Mouse (Mus musculus) forebrain, embryonic 15.5 days (tissue): ENCODE measurements at regions not wholly inside any gene's neighbourhood (a gene's known extent, or its start where the extent isn't known, plus 50 kb on each side); places are given as distances from the start of the nearest gene placed in this dataset.

Experiments
- ATAC-seq: fragments of 200-750 bp; cut with Nextera tagmentation; replicated peaks from 2 replicates; pipeline ENCODE4 v1.8.0; 2017; ENCODE audit warnings: mild to moderate bottlenecking, moderate TSS enrichment, moderate library complexity
- H3K27ac ChIP-seq: fragments of 300-500 bp; sonication (generic); replicated peaks from 2 replicates; pipeline ENCODE4 v1.5.1; 2015; ENCODE audit warnings: mild to moderate bottlenecking, inconsistent platforms
- H3K27me3 ChIP-seq: fragments of 300-500 bp; sonication (generic); 2 replicates; pipeline ENCODE4 v1.6.1; 2015; ENCODE audit warnings: inconsistent platforms
- H3K36me3 ChIP-seq: fragments of 300-500 bp; sonication (generic); 2 replicates; pipeline ENCODE4 v1.6.1; 2015; ENCODE audit warnings: mild to moderate bottlenecking, inconsistent platforms
- H3K4me1 ChIP-seq: fragments of 300-500 bp; sonication (generic); 2 replicates; pipeline ENCODE4 v1.6.1; 2015; ENCODE audit warnings: inconsistent platforms
- H3K4me2 ChIP-seq: fragments of 300-500 bp; sonication (generic); replicated peaks from 2 replicates; pipeline ENCODE4 v1.6.1; 2015; ENCODE audit warnings: mild to moderate bottlenecking, inconsistent platforms
- H3K4me3 ChIP-seq: fragments of 300-500 bp; sonication (generic); 2 replicates; pipeline ENCODE4 v1.5.1; 2015; ENCODE audit warnings: mild to moderate bottlenecking, inconsistent platforms
- H3K9ac ChIP-seq: fragments of 300-500 bp; sonication (generic); replicated peaks from 2 replicates; pipeline ENCODE4 v1.6.1; 2015; ENCODE audit warnings: mild to moderate bottlenecking, inconsistent platforms
- H3K9me3 ChIP-seq: fragments of 300-500 bp; sonication (generic); 2 replicates; pipeline ENCODE4 v1.6.1; 2016; ENCODE audit warnings: inconsistent platforms
- WGBS: fragments of 180-500 bp; shearing (Covaris S2); methylation state at CpG from one replicate; pipeline ENCODE4 v1.1.7; 2015; ENCODE audit warnings: mixed read lengths; 5-methylcytosine and 5-hydroxymethylcytosine counted together

DNA sequence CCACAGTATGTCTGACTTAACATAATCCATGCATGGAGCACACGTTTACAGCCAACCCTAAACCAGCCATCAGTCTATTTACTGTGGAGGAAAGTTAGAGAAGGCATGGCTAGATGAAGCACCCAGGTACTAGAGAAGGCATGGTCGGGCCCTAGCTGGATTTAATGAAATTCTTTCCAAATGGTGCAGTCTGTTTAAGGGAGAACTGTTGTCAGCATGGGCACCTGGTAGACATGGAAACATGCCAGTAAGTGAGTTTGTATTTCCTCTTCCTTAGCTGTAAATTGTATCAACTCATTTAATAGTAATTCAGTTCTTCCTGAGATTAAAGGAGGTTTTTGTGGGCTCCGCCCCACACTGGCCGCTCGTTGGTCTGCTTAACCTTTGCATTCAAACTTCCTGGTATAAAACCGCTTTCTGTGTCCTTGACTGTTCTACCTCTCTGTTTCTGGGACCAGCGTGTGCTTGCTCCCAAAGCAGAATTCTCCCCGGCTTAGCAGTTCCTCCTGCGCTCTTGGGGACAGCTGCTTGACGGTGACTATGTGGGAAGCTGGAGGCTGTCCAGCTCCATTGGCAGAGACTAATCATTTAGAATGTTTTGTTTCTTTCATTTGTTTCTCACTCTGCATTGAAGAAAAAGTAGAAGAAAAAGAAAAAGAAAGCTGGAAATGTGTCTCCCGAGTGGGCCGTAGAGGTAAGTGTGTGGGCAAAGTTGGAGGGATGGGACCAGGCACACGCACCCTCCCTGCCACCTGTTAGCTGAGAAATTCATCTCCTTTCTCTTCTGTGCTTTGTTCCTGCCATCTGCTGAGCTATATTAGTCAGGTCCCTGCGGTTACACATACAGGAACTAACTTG is 96.0 kb upstream of the St6galnac5 start:
- peaks cover 14% of the 10 kb centered on the region for H3K4me1 ChIP-seq
- peak; percentile 46 for ATAC-seq
- WGBS = 40% methylated on average over 14 of the region's 14 CpGs
- no peak overlapping the region for H3K9ac ChIP-seq
- H3K4me3 ChIP-seq = no peak overlapping the region
- H3K36me3 ChIP-seq = no peaks in the 10 kb centered on the region
- H3K9me3 ChIP-seq = no peaks in the 10 kb centered on the region
- H3K27me3 ChIP-seq = 0 out of 2 replicates have a peak, but pooled peaks cover 2% of the 10 kb centered on the region
- H3K27ac ChIP-seq = peak overlapping the region; percentile 25; the same call in 1 of the 2 replicates
- no peak overlapping the region for H3K4me2 ChIP-seq

DNA sequence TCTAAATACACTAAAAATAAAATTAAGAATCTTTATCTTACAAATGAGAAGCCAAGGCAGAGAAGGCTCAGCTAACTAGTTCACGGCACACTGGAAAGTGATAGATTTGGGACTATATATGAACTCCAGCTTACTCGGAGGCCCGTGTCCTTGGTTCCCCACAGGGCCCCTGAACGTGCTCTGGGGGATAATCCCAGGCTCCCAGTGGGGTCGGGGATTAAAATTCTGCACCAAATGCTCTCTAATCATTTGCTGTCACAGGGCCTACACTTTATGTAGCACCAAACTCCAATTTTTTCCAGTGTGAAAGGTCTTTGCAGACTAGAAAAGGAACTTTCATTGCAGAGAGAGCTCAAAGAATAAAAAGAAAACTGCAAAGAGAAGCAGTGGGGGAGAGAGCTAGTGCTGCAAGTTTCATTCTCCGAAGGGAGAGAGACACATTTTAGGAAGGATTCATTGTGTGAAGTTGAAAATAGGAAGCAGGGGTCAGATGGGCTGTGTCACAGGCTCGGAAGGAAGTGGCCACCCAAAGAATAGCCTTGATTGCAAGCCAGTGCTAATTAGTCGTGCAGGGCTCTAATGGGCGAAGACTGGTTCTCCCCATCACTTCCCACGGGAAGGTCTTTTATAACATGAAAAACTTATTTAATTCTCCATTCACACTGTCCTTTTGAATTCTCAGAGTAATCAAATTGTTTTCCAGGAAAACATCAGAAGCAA is 90.3 kb upstream of the St6galnac5 start:
- no peak overlapping the region for H3K4me3 ChIP-seq
- H3K4me2 ChIP-seq = no peak overlapping the region
- ATAC-seq = peak; percentile 69; the same call in 1 of the 2 replicates
- no peaks in the 10 kb centered on the region for H3K27me3 ChIP-seq
- 7% methylated on average over 10 of the region's 10 CpGs for WGBS
- no peaks in the 10 kb centered on the region for H3K36me3 ChIP-seq
- 0 out of 2 replicates have a peak, but pooled peaks cover 2% of the 10 kb centered on the region for H3K4me1 ChIP-seq
- 0 out of 2 replicates have a peak overlapping the region, but pooled peaks have one; percentile 8 for H3K27ac ChIP-seq
- H3K9me3 ChIP-seq = no peaks in the 10 kb centered on the region
- no peak overlapping the region for H3K9ac ChIP-seq

DNA sequence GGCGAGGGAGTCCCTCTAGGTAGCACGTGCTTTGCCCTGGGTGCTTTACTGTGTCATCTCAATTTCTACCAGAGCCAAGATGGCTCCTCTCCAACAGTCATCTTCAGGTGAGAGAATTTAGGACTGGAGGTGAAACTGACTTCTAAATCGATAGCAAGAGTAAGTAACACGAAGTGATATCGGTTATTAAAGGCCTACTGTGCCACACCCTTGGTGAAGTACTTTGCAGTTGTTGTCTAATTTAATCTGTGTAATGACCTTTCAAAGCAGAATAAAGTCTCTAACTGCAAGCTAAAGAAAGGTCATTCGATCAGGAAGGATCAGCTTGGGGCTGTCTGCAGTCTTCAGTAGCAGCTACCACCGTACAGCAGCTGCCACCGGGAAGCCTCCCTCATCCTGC is 89.5 kb upstream of the St6galnac5 start:
- no peak for ATAC-seq
- Histone ChIP-seq H3K36me3 (no peaks in the 10 kb centered on the region), H3K4me3 (no peak overlapping the region), H3K4me2 (no peak overlapping the region), H3K9ac (no peak overlapping the region), H3K4me1 (0 out of 2 replicates have a peak, but pooled peaks cover 2% of the 10 kb centered on the region), H3K9me3 (no peaks in the 10 kb centered on the region), H3K27ac (peak overlapping the region; percentile 44; the same call in 1 of the 2 replicates), H3K27me3 (no peaks in the 10 kb centered on the region)
- 85% methylated on average over 8 of the region's 8 CpGs for WGBS

DNA sequence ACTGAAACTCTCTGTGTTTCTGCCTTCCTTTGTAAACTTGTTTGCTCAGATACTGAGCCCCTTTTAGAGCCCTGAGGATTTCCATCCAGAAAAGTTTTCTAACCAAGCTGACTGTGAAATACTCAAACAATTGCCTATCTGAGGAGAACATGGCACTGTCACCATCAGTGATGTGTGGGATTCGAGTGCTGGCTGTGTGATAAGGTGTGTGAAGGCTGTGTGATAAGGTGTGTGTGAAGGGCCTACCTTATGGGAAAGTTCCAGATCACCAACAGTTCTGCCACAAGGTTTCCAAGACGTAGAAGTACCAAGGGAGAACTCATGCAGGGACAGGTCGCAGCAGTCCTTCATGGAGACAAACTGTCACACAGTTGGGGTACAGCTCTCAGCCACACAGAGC is 89.1 kb upstream of the St6galnac5 start:
- ATAC-seq = no peak
- no peaks in the 10 kb centered on the region for H3K36me3 ChIP-seq
- H3K9me3 ChIP-seq = no peaks in the 10 kb centered on the region
- H3K9ac ChIP-seq = no peak overlapping the region
- no peak overlapping the region for H3K4me2 ChIP-seq
- H3K27me3 ChIP-seq = no peaks in the 10 kb centered on the region
- no peak overlapping the region for H3K4me3 ChIP-seq
- 95% methylated on average over 3 of the region's 3 CpGs for WGBS
- no peak overlapping the region for H3K27ac ChIP-seq
- H3K4me1 ChIP-seq = 0 out of 2 replicates have a peak, but pooled peaks cover 2% of the 10 kb centered on the region

DNA sequence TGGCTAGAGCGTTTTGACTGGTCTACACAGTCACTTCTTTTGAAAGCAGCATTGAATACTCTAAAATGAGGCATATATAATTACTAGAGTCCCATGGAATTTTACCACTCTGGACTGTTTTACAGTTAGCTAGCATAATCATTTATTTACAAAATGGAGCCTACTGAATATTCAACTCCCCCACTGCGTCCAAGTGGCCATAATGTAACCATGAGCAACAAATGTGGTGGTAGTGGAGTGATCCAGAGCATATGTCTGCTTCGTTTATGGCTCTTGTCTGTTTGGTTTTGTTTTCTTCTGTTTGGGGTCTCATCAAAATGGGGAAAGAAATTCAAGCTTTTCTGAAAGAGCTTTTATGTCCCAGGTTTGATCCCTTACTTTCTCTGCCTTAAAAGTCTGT is 83.8 kb upstream of the St6galnac5 start:
- H3K27ac ChIP-seq = no peak overlapping the region
- no peaks in the 10 kb centered on the region for H3K36me3 ChIP-seq
- H3K9ac ChIP-seq = no peak overlapping the region
- no peak overlapping the region for H3K4me3 ChIP-seq
- ATAC-seq = no peak
- no peaks in the 10 kb centered on the region for H3K9me3 ChIP-seq
- WGBS = 68% methylated on average over 3 of the region's 3 CpGs
- H3K4me1 ChIP-seq = no peaks in the 10 kb centered on the region
- H3K27me3 ChIP-seq = no peaks in the 10 kb centered on the region
- no peak overlapping the region for H3K4me2 ChIP-seq

DNA sequence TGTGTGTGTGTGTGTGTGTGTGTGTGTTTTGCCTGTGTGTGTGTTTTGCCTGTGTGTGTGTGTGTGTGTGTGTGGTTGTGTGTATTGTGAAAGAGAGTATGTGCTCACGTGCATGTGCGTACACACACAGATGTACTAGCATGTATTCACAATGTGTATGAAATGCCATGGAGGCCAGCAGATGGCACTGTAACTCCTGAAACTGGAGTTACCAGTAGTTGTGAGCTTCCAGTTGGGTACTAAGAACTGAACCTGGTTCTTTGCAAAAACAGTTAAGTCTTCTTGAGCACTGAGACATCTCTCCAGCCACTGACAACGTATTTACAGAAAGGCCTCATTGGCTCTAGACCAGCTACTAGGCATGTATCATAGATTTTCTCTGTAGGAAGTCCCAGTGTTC is 71.1 kb upstream of the St6galnac5 start:
- H3K36me3 ChIP-seq = no peaks in the 10 kb centered on the region
- no peak for ATAC-seq
- WGBS = 94% methylated on average over 3 of the region's 3 CpGs

DNA sequence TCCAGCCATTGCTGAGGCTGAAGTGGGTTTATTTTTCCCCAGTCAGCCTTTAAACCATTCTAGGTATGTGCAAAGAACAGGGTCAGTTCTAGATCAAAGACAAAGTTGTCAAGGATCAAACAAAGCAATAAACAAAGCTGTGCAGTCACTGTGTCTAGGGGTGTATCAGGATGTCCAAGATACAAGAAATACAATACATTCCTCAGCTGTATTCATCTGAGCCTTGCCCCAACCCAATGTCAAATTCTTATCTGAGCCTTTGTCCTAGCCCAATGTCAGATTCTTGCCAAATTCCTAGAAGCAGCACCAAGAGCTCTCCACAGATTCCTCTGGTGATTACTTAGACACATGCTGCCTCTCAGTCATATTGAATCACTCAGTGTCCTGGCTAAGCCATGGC is 69.5 kb upstream of the St6galnac5 start:
- H3K9ac ChIP-seq = no peak overlapping the region
- no peak for ATAC-seq
- no peak overlapping the region for H3K4me2 ChIP-seq
- H3K27me3 ChIP-seq = no peaks in the 10 kb centered on the region
- no peaks in the 10 kb centered on the region for H3K36me3 ChIP-seq
- H3K4me1 ChIP-seq = no peaks in the 10 kb centered on the region
- no peak overlapping the region for H3K4me3 ChIP-seq
- H3K9me3 ChIP-seq = no peaks in the 10 kb centered on the region
- no peak overlapping the region for H3K27ac ChIP-seq

More for the DNA sequence above, 71.1 kb upstream of the St6galnac5 start:
- Histone ChIP-seq H3K4me2 (no peak overlapping the region), H3K4me1 (no peaks in the 10 kb centered on the region), H3K27me3 (no peaks in the 10 kb centered on the region), H3K9ac (no peak overlapping the region), H3K4me3 (no peak overlapping the region), H3K27ac (no peak overlapping the region), H3K9me3 (no peaks in the 10 kb centered on the region)

DNA sequence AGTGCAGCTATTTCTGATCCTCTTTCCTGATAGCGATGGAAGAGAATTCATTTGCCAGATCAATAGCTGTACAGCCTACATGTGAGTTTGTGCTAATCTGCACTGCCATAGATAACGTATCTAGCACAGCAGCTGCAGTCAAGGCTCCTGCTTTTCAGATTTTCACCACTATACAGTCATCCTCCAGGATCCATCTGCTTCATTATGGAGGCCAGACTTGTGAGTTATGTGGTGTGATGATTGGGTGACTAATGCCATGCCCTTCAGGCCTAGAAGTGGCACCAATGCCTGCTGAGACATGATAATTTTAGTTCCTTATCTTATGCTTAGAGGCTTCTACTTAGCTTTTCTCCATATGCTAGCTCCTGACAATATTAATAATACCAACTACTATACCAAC is 63.3 kb upstream of the St6galnac5 start:
- Histone ChIP-seq H3K27me3 (no peaks in the 10 kb centered on the region), H3K27ac (no peak overlapping the region), H3K4me1 (no peaks in the 10 kb centered on the region), H3K9me3 (no peaks in the 10 kb centered on the region), H3K4me3 (no peak overlapping the region), H3K36me3 (no peaks in the 10 kb centered on the region), H3K4me2 (no peak overlapping the region), H3K9ac (no peak overlapping the region)
- WGBS = 91% methylated on average over 2 of the region's 2 CpGs
- ATAC-seq = no peak

DNA sequence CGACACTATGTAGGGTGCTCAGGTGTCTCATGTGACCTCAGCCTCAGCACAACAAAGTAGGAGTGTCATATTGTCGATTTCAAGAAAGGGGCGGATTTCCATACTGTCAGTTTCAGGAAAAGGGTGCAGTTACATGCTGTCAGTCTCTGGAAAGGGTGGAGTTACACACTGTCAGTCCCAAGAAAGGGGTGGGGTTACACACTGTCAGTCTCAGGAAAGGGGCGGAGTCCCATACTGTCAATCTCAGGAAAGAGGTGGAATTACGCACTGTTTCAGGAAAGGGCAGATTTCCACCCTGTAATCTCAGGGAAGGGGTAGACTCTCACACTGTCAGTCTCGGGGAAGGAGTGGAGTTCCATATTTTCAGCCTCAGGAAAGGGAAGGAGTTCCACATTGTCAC is 51.9 kb upstream of the St6galnac5 start:
- Histone ChIP-seq H3K9ac (no peak overlapping the region), H3K27ac (no peak overlapping the region), H3K27me3 (no peaks in the 10 kb centered on the region), H3K4me3 (no peak overlapping the region), H3K9me3 (no peaks in the 10 kb centered on the region), H3K4me1 (no peaks in the 10 kb centered on the region), H3K36me3 (no peaks in the 10 kb centered on the region), H3K4me2 (no peak overlapping the region)
- no peak for ATAC-seq
- whole genome bisulfite sequencing = 89% methylated on average over 6 of the region's 6 CpGs
